Mouse (Mus musculus) T-helper 1 cell (primary cell): ENCODE data around the gene Acot5.
"Not testable (repeated sequence)": the region's sequence is repeated elsewhere in the genome, so short reads cannot be mapped to it uniquely, and the experiment has no call there.

ENCODE experiments used
- in situ Hi-C: fragments of 300-600 bp; cut with MboI, MseI; formaldehyde crosslinking; loops from one replicate; pipeline ENCODE4 v1.15.1; 2025; ENCODE audit warnings: high pct_unique_total_duplicates

Acot5 gene

GRCm38 (mm10) chr12:84060946-84061345, 8.2 kb upstream of the Acot5 start:
- in situ Hi-C loops, result loop anchor here (10.0 kb wide), 1 partner anchor 1464 kb away; no protein-coding TSS in a partner anchor

- in situ Hi-C loops, result loop anchor here (10.0 kb wide), 1 partner anchor 1462 kb away; no protein-coding TSS in a partner anchor
These were observed 6.8 kb upstream of the Acot5 start for GRCm38 (mm10) chr12:84062336-84062735.

- in situ Hi-C loops, result loop anchor here (10.0 kb wide), 1 partner anchor 1462 kb away; no protein-coding TSS in a partner anchor
These were observed 5.9 kb upstream of the Acot5 start for GRCm38 (mm10) chr12:84063228-84063627.

- in situ Hi-C loops, result loop anchor here (10.0 kb wide), 1 partner anchor 1461 kb away; no protein-coding TSS in a partner anchor
These were observed 5.3 kb upstream of the Acot5 start for GRCm38 (mm10) chr12:84063833-84064232.

GRCm38 (mm10) chr12:84064621-84065020, 4.5 kb upstream of the Acot5 start:
- in situ Hi-C loops, result loop anchor here (10.0 kb wide), 1 partner anchor 1460 kb away; no protein-coding TSS in a partner anchor

- in situ Hi-C loops, result loop anchor here (10.0 kb wide), 1 partner anchor 1457 kb away; no protein-coding TSS in a partner anchor
These were observed 1.4 kb upstream of the Acot5 start for GRCm38 (mm10) chr12:84067752-84068151.

GRCm38 (mm10) chr12:84068296-84068695, 829 bp upstream of the Acot5 start:
- in situ Hi-C loops, result loop anchor here (10.0 kb wide), 1 partner anchor 1457 kb away; no protein-coding TSS in a partner anchor

- in situ Hi-C loops, result loop anchor here (10.0 kb wide), 1 partner anchor 1455 kb away; no protein-coding TSS in a partner anchor
These were observed 457 bp downstream of the Acot5 start for GRCm38 (mm10) chr12:84069582-84069981.

- in situ Hi-C loops, result loop anchor here (5.0 kb wide), 1 partner anchor 104 kb away; no protein-coding TSS in a partner anchor
These were observed 2.6 kb downstream of the Acot5 start for GRCm38 (mm10) chr12:84071696-84072095.

GRCm38 (mm10) chr12:84077371-84077990, 8.4 kb downstream of the Acot5 start:
- in situ Hi-C loops, result no loop called here

GRCm38 (mm10) chr12:84083842-84084241, 14.7 kb downstream of the Acot5 start:
- in situ Hi-C loops, result no loop called here

- in situ Hi-C loops, result no loop called here
These were observed 15.5 kb downstream of the Acot5 start for GRCm38 (mm10) chr12:84084581-84084980.

GRCm38 (mm10) chr12:84094666-84095065, 25.5 kb downstream of the Acot5 start:
- in situ Hi-C loops, result not testable (repeated sequence)

GRCm38 (mm10) chr12:84099605-84100004, 30.5 kb downstream of the Acot5 start:
- in situ Hi-C loops, result no loop called here

GRCm38 (mm10) chr12:84100071-84100470, 30.9 kb downstream of the Acot5 start:
- in situ Hi-C loops, result no loop called here

GRCm38 (mm10) chr12:84100604-84101492, 31.7 kb downstream of the Acot5 start, which contains the start of gene Acot6:
Gene Acot6 (plus strand): TSS chr12:84100654.
- in situ Hi-C loops, result not testable (repeated sequence)

GRCm38 (mm10) chr12:84101493-84101845, 32.3 kb downstream of the Acot5 start:
- in situ Hi-C loops, result no loop called here

GRCm38 (mm10) chr12:84107012-84107411, 37.9 kb downstream of the Acot5 start:
- in situ Hi-C loops, result no loop called here

- in situ Hi-C loops, result no loop called here
These were observed 38.6 kb downstream of the Acot5 start for GRCm38 (mm10) chr12:84107692-84108091.

- in situ Hi-C loops, result no loop called here
These were observed 40.8 kb downstream of the Acot5 start for GRCm38 (mm10) chr12:84109924-84110323.

GRCm38 (mm10) chr12:84110814-84111213, 41.7 kb downstream of the Acot5 start:
- in situ Hi-C loops, result no loop called here

GRCm38 (mm10) chr12:84113676-84114075, 44.6 kb downstream of the Acot5 start:
- in situ Hi-C loops, result no loop called here
